Mouse (Mus musculus) heart, embryonic 11.5 days (tissue): ENCODE results near the gene Helz2. TPM values are rescaled to one million over a fixed set of nuclear protein-coding genes. Genes with fewer than 3 reads are reported as not detected.

Experiments used
- ATAC-seq: fragments of 200-750 bp; cut with Nextera tagmentation; replicated peaks from 2 replicates; pipeline ENCODE4 v1.8.0; 2017; ENCODE audit warnings: moderate library complexity; ENCODE audit not compliant: insufficient number of reproducible peaks, low FRiP score, low TSS enrichment
- H3K27ac ChIP-seq: fragments of 300-500 bp; sonication (generic); 2 replicates; pipeline ENCODE4 v1.5.1; 2014; ENCODE audit warnings: mild to moderate bottlenecking, low read depth, low read length
- H3K27me3 ChIP-seq: fragments of 300-500 bp; sonication (generic); 2 replicates; pipeline ENCODE4 v1.6.1; 2014; ENCODE audit warnings: mild to moderate bottlenecking, low read length, mixed read lengths; ENCODE audit not compliant: control insufficient read depth, insufficient read depth
- H3K36me3 ChIP-seq: fragments of 300-500 bp; sonication (generic); 2 replicates; pipeline ENCODE4 v1.6.1; 2014; ENCODE audit warnings: mild to moderate bottlenecking, low read length, moderate library complexity, mixed read lengths; ENCODE audit not compliant: control insufficient read depth, insufficient read depth
- H3K4me1 ChIP-seq: fragments of 300-500 bp; sonication (generic); 2 replicates; pipeline ENCODE4 v1.6.1; 2014; ENCODE audit warnings: low read length; ENCODE audit not compliant: control insufficient read depth, insufficient read depth
- H3K4me2 ChIP-seq: fragments of 300-500 bp; sonication (generic); 2 replicates; pipeline ENCODE4 v1.6.1; 2014; ENCODE audit warnings: mild to moderate bottlenecking, moderate library complexity
- H3K4me3 ChIP-seq: fragments of 300-500 bp; sonication (generic); 2 replicates; pipeline ENCODE4 v1.5.1; 2014; ENCODE audit warnings: low read depth, low read length
- H3K9ac ChIP-seq: fragments of 300-500 bp; sonication (generic); 2 replicates; pipeline ENCODE4 v1.6.1; 2014; ENCODE audit warnings: mild to moderate bottlenecking, low read depth, low read length, moderate library complexity
- H3K9me3 ChIP-seq: fragments of 300-500 bp; sonication (generic); replicated peaks from 2 replicates; pipeline ENCODE4 v1.6.1; 2016; ENCODE audit warnings: low read length; ENCODE audit not compliant: control insufficient read depth
- WGBS: fragments of 180-500 bp; shearing (Covaris S2); extraction: QIAGEN DNeasy Blood & Tissue Kit; methylation state at CpG from one replicate; pipeline ENCODE4 v1.1.7; 2014; ENCODE audit not compliant: insufficient replicate concordance; 5-methylcytosine and 5-hydroxymethylcytosine counted together
- polyA plus RNA-seq: library from polyadenylated mRNA; unstranded; fragments of >200 nt; fragmentation: Nextera tagmentation; extraction: Ambion mirVana; gene quantifications from 2 replicates; pipeline ENCODE4 v1.2.1, GENCODE M21; 2014

The Helz2 gene
- polyA plus RNA-seq, 1 experiment from 2014 or later: 1.2 TPM

- H3K27ac ChIP-seq: no peak overlapping the region
- no peak overlapping the region for H3K4me3 ChIP-seq
- H3K9me3 ChIP-seq: no peaks in the 10 kb centered on the region
- H3K9ac ChIP-seq: no peak overlapping the region
- peak overlapping the region; percentile 68 for H3K4me2 ChIP-seq
- peaks cover 16% of the 10 kb centered on the region for H3K27me3 ChIP-seq
- peaks cover 9% of the 10 kb centered on the region for H3K4me1 ChIP-seq
- ATAC-seq: no peak
- no peaks in the 10 kb centered on the region for H3K36me3 ChIP-seq
- WGBS: 48% methylated on average over 5 of the region's 5 CpGs
Measured at GRCm38 (mm10) chr2:181218881-181219485, 22.8 kb downstream of the Helz2 start.

DNA sequence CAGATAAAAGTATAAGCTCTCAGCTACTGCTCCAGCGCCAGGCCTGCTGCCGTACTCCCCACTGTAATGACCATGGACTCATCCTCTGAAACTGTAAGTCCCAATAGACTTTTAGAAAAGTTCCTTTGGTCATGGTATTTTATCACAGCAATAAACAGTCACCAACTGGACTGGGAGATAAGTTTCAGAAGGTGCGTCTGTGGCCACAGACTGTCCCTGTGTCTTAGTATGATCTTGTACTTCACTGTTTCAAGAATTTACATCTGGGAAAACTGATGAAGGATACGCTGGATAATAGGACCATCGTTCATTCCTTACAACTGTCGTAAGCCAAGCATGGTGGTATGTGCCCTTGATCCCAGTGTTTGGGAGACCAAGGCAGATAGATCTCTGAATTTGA lies 25.8 kb downstream of the Helz2 start:
- Histone ChIP-seq H3K9ac (no peak overlapping the region), H3K27me3 (peaks cover 44% of the 10 kb centered on the region), H3K9me3 (no peaks in the 10 kb centered on the region), H3K4me2 (no peak overlapping the region), H3K4me1 (peaks cover 9% of the 10 kb centered on the region), H3K36me3 (no peaks in the 10 kb centered on the region), H3K4me3 (no peak overlapping the region), H3K27ac (no peak overlapping the region)
- WGBS: 80% methylated on average over 6 of the region's 6 CpGs
- no peak for ATAC-seq

DNA sequence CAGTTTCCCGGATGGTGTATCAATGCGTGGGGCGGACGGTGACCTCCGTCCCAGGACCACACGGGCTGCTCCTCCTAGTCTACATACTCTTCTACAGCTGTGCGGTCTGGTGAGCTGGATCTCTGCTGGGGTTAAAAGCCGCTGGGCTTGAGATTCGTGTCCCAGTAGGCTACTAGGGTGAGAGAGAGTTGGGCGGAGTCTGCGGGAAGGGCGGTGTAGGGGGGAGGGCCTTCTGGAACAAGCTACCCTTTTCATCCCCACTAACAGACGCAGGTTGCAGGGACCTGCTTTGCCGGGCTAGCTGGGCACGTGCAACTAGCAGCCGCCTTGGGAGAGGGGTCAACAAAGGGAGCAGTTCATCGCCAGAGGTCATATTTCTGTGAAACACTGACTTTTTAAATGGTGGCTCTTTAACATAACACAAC lies 28.8 kb downstream of the Helz2 start, which contains the start of gene Srms:
TSS of gene Srms (minus strand) at position 165 of the 425 bp plus-strand sequence.
- Histone ChIP-seq H3K4me1 (no peaks in the 10 kb centered on the region), H3K27ac (no peak within 1 kb of the TSS), H3K4me3 (peak within 1 kb of the TSS; percentile 32), H3K4me2 (peak within 1 kb of the TSS; percentile 68), H3K27me3 (peaks cover 54% of the 10 kb centered on the region), H3K9ac (no peak within 1 kb of the TSS), H3K36me3 (no peaks in the 10 kb centered on the region), H3K9me3 (no peaks in the 10 kb centered on the region)
- 3% methylated on average over 17 of the region's 17 CpGs for WGBS
- ATAC-seq: peak; percentile 22; the same call in 1 of the 2 replicates

DNA sequence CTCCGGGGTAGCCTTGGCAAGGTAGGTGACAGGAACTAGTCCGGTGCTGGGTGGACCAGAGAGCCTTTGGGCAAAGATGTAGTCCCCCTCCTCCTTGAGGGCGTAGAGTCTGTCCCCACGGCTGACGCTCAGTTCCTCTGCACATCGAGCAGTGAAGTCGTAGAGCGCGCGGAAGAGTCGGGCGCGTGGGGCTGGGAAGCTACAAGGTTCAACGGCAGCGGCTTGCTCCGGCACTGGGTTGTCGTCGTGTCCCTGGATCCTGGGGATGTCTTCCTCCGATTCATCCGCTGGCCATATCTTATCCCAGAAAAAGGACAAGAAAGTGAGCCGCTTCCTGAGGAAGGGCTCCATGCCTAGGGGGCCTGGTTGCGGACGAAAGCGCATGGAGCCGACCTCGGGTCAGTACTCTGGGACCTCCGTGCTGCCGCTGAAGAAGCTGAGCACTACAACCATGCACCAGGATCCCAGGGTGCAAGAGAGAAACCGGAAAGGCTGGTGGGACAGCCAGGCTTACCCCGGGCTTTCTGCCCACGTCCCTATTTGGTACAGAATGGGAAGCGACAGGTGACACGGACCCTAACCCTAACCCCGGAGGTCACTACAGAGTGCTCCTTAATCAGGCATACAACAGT lies 29.3 kb downstream of the Helz2 start:
- no peak overlapping the region for H3K27ac ChIP-seq
- H3K4me1 ChIP-seq: no peaks in the 10 kb centered on the region
- peak overlapping the region; percentile 68 for H3K4me2 ChIP-seq
- WGBS: 2% methylated on average over 34 of the region's 34 CpGs
- H3K36me3 ChIP-seq: no peaks in the 10 kb centered on the region
- ATAC-seq: 0 out of 2 replicates have a peak, but pooled peaks have one; percentile 18
- H3K27me3 ChIP-seq: peaks cover 54% of the 10 kb centered on the region
- no peak overlapping the region for H3K9ac ChIP-seq
- H3K4me3 ChIP-seq: peak overlapping the region; percentile 32
- no peaks in the 10 kb centered on the region for H3K9me3 ChIP-seq

GRCm38 (mm10) chr2:181206118-181206517 lies 35.7 kb downstream of the Helz2 start:
- no peak overlapping the region for H3K9ac ChIP-seq
- 57% methylated on average over 9 of the region's 9 CpGs for WGBS
- no peaks in the 10 kb centered on the region for H3K9me3 ChIP-seq
- H3K4me3 ChIP-seq: no peak overlapping the region
- no peaks in the 10 kb centered on the region for H3K36me3 ChIP-seq
- ATAC-seq: peak; percentile 60
- peaks cover 19% of the 10 kb centered on the region for H3K27me3 ChIP-seq
- no peak overlapping the region for H3K4me2 ChIP-seq
- H3K4me1 ChIP-seq: no peaks in the 10 kb centered on the region
- H3K27ac ChIP-seq: no peak overlapping the region

DNA sequence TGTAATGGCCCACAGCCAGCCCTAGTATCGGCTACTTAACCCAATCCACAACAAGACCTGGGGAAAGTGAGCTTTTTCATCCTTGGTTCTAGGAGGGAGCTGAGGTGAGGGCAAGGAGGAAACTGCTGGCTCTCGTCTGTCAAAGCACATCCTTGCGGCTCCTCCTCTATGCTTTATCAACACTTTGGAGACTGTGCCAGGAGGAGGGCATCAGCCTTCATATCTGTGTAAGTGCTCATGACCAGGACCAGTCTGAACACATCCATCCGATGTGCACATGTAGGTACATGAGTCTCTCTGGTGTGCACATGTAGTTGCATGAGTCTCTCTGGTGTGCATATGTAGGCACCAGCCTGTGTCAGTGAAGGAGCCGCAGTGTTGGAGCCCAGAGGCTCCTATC lies 36.1 kb downstream of the Helz2 start:
- no peak overlapping the region for H3K4me2 ChIP-seq
- no peak overlapping the region for H3K27ac ChIP-seq
- H3K4me3 ChIP-seq: no peak overlapping the region
- no peaks in the 10 kb centered on the region for H3K4me1 ChIP-seq
- H3K27me3 ChIP-seq: peaks cover 16% of the 10 kb centered on the region
- WGBS: 72% methylated on average over 5 of the region's 5 CpGs
- no peak for ATAC-seq
- H3K9ac ChIP-seq: no peak overlapping the region
- H3K9me3 ChIP-seq: no peaks in the 10 kb centered on the region
- no peaks in the 10 kb centered on the region for H3K36me3 ChIP-seq

GRCm38 (mm10) chr2:181202886-181203285 lies 38.9 kb downstream of the Helz2 start:
- Histone ChIP-seq H3K4me3 (no peak overlapping the region), H3K27ac (no peak overlapping the region), H3K36me3 (no peaks in the 10 kb centered on the region), H3K9me3 (no peaks in the 10 kb centered on the region), H3K4me2 (no peak overlapping the region), H3K4me1 (no peaks in the 10 kb centered on the region), H3K9ac (no peak overlapping the region), H3K27me3 (0 out of 2 replicates have a peak, but pooled peaks cover 7% of the 10 kb centered on the region)
- 75% methylated on average over 6 of the region's 6 CpGs for WGBS
- ATAC-seq: no peak

GRCm38 (mm10) chr2:181202422-181202821 lies 39.4 kb downstream of the Helz2 start, which contains the start of gene Ptk6:
Gene Ptk6, minus strand, starts transcription at chr2:181202789.
- Histone ChIP-seq H3K36me3 (no peaks in the 10 kb centered on the region), H3K4me3 (no peak within 1 kb of the TSS), H3K4me2 (no peak within 1 kb of the TSS), H3K27me3 (0 out of 2 replicates have a peak, but pooled peaks cover 7% of the 10 kb centered on the region), H3K9ac (no peak within 1 kb of the TSS), H3K27ac (no peak within 1 kb of the TSS), H3K4me1 (no peaks in the 10 kb centered on the region), H3K9me3 (no peaks in the 10 kb centered on the region)
- ATAC-seq: no peak
- 79% methylated on average over 3 of the region's 3 CpGs for WGBS
